Mouse (Mus musculus) intestine, embryonic 15.5 days (tissue): ENCODE data around the gene Zbtb1. TPM values are rescaled to one million over a fixed set of nuclear protein-coding genes. Genes with fewer than 3 reads are reported as not detected.

Experiments
- ATAC-seq: fragments of 200-750 bp; cut with Nextera tagmentation; 2 replicates; pipeline ENCODE4 v1.8.0; 2017; ENCODE audit warnings: moderate TSS enrichment, moderate library complexity
- H3K27ac ChIP-seq: fragments of 300-500 bp; sonication (generic); 2 replicates; pipeline ENCODE4 v1.5.1; 2015; ENCODE audit warnings: mild to moderate bottlenecking, inconsistent platforms
- H3K27me3 ChIP-seq: fragments of 300-500 bp; sonication (generic); replicated peaks from 2 replicates; pipeline ENCODE4 v1.6.1; 2015; ENCODE audit warnings: inconsistent platforms
- H3K36me3 ChIP-seq: fragments of 300-500 bp; sonication (generic); 2 replicates; pipeline ENCODE4 v1.6.1; 2015; ENCODE audit warnings: inconsistent platforms
- H3K4me1 ChIP-seq: fragments of 300-500 bp; sonication (generic); replicated peaks from 2 replicates; pipeline ENCODE4 v1.6.1; 2015; ENCODE audit warnings: inconsistent platforms
- H3K4me2 ChIP-seq: fragments of 300-500 bp; sonication (generic); replicated peaks from 2 replicates; pipeline ENCODE4 v1.6.1; 2015; ENCODE audit warnings: mild to moderate bottlenecking, inconsistent platforms
- H3K4me3 ChIP-seq: fragments of 300-500 bp; sonication (generic); replicated peaks from 2 replicates; pipeline ENCODE4 v1.5.1; 2015; ENCODE audit warnings: inconsistent platforms
- H3K9ac ChIP-seq: fragments of 300-500 bp; sonication (generic); 2 replicates; pipeline ENCODE4 v1.6.1; 2015; ENCODE audit warnings: inconsistent platforms
- H3K9me3 ChIP-seq: fragments of 300-500 bp; sonication (generic); 2 replicates; pipeline ENCODE4 v1.6.1; 2016; ENCODE audit warnings: inconsistent platforms
- WGBS: fragments of 180-500 bp; shearing (Covaris S2); methylation state at CpG from one replicate; pipeline ENCODE4 v1.1.7; 2015; 5-methylcytosine and 5-hydroxymethylcytosine counted together
- polyA plus RNA-seq: library from polyadenylated mRNA; unstranded; fragments of >200 nt; fragmentation: Nextera tagmentation; extraction: Ambion mirVana; gene quantifications from 2 replicates; pipeline ENCODE4 v1.2.1, GENCODE M21; 2015

Zbtb1 gene
- polyA plus RNA-seq = 6.7 and 7.6 TPM in 2 replicates

DNA sequence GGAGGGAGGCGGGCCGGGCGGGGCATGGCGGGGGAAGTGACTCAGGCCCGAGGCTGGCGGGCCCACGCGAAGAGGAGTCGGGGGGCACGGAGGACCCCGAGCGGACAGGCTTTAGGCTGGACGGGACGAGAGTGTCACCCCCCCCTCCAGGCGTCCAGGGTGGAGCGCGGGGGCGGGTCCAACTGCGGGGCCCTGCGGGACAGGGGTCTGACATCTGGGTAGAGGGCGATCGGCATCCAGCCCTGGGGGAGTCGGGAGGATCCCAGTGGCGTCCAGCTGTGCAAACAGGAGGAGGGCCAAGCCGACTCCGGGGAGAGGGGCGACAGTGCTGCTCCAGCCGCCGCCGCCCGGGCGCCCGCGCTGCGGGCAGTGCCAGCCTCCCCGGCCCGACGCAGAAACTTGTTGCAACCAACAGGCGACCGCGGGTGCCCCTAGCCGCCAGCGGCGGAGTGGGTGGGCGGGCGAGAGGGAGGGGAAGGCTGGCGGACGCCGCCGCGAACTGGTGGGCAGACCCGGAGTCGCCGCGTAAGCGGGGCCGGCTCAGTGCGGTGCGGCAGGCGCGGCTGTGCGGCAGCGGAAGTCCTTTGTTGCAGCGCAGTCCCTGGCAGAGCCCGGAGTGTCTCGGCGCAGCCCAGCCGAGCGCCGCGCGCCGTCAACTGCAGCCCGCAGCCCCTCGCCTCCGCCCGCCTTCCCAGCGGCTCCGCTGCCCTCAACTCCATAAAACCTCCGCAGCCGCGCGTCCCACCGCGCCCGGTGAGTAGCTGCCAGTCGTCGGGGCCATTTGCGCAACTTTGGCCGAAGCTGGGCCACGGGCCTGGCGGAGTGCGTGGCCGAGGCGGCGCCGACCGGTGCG is at the start of gene Zbtb1:
TSS of gene Zbtb1 (plus strand) at position 289 of the 853 bp plus-strand sequence.
- peak within 1 kb of the TSS; percentile 97 for H3K9ac ChIP-seq
- peaks cover 28% of the 10 kb centered on the region for H3K4me1 ChIP-seq
- H3K4me2 ChIP-seq = peak within 1 kb of the TSS; percentile 88
- H3K4me3 ChIP-seq = peak within 1 kb of the TSS; percentile 87
- no peaks in the 10 kb centered on the region for H3K9me3 ChIP-seq
- peak; percentile 63 for ATAC-seq
- H3K27ac ChIP-seq = peak within 1 kb of the TSS; percentile 100
- H3K27me3 ChIP-seq = no peaks in the 10 kb centered on the region
- WGBS = under 1% methylated on average over 91 of the region's 99 CpGs
- no peaks in the 10 kb centered on the region for H3K36me3 ChIP-seq

DNA sequence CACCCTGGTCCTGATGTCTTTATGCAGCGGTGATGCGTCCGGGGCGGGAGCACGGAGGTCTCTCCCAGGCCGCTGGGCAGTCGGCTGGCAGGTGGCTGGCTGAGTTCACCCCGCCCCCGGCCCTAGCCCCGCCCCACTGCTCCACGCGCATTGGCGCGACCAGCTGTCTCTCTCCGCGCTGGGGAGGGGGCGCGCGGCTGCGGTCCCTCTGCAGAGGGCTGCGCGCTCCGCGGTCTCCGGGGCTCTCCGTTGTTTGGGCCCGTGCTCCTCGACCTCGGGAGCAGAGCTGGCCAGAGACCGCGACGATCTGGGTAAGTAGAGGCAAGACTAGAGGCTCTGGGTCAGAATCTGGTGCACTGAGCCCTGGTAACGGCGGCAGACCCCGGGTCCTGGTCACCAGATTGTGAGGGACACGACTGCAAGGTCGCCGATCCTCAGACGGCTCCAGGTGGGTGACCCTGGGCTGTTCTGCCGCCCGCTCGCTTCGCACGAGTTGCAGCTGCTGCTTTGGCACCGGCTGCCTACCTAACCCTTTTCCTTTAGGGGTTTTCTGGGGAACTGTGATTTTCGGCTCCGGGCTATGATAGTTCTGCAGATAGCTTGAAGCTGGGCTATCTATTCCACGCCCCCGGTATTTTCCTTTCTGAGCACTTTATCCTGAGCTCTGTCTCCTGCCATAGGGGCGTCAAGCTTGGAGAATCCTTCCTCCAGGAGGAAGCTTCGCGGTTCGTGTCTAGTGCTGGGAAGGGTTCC is 45.2 kb upstream of the Zbtb1 start, which contains the start of gene Akap5:
TSS of gene Akap5 (plus strand) at position 213 of the 753 bp plus-strand sequence.
- Histone ChIP-seq H3K9me3 (no peaks in the 10 kb centered on the region), H3K9ac (peak within 1 kb of the TSS; percentile 56), H3K4me3 (peak within 1 kb of the TSS; percentile 59), H3K27me3 (no peaks in the 10 kb centered on the region), H3K4me1 (0 out of 2 replicates have a peak, but pooled peaks cover 3% of the 10 kb centered on the region), H3K27ac (no peak within 1 kb of the TSS), H3K36me3 (0 out of 2 replicates have a peak, but pooled peaks cover 4% of the 10 kb centered on the region), H3K4me2 (peak within 1 kb of the TSS; percentile 98)
- under 1% methylated on average over 53 of the region's 53 CpGs for WGBS
- peak; percentile 96 for ATAC-seq

DNA sequence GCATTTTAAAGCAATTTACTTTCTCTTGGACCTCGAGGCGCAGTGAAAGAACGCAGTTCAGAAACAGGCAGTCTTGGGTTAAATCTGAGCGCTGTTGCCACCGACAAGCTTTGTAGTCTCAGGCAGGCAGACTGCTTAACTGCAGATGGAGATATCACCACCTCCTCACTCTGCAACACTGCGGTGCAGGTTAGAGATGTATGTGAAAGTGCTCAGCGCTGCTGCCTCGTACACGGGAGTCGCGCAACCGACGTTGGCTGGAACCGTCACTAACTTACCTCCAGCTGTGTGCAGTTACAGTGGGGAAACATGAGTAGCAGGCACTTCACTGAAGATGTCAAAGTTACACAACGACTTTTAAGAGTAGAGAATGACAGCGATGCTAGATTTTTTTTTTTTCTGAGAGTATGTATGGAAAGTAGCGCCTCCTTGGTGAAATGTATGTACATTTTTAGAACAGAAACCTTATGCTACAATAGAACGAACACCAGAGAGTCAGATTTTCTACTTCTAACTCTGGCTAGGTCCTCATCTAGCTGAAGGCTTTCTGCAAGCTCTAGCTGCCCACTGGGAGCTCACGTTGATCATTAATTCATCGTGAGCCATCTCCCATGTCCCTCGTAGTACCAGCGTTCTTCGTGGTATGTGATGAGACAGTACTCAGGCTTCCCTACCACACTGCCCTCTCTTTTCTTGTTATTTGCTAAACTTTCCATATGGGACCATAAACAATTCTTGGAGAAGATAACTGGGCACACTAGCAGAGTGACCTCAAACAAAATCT is 43.4 kb upstream of the Zbtb1 start:
- 0 out of 2 replicates have a peak, but pooled peaks cover 3% of the 10 kb centered on the region for H3K4me1 ChIP-seq
- 90% methylated on average over 23 of the region's 23 CpGs for WGBS
- H3K9me3 ChIP-seq = no peaks in the 10 kb centered on the region
- no peak overlapping the region for H3K27ac ChIP-seq
- H3K36me3 ChIP-seq = no peaks in the 10 kb centered on the region
- H3K27me3 ChIP-seq = no peaks in the 10 kb centered on the region
- H3K4me2 ChIP-seq = no peak overlapping the region
- H3K4me3 ChIP-seq = no peak overlapping the region
- ATAC-seq = no peak
- no peak overlapping the region for H3K9ac ChIP-seq

DNA sequence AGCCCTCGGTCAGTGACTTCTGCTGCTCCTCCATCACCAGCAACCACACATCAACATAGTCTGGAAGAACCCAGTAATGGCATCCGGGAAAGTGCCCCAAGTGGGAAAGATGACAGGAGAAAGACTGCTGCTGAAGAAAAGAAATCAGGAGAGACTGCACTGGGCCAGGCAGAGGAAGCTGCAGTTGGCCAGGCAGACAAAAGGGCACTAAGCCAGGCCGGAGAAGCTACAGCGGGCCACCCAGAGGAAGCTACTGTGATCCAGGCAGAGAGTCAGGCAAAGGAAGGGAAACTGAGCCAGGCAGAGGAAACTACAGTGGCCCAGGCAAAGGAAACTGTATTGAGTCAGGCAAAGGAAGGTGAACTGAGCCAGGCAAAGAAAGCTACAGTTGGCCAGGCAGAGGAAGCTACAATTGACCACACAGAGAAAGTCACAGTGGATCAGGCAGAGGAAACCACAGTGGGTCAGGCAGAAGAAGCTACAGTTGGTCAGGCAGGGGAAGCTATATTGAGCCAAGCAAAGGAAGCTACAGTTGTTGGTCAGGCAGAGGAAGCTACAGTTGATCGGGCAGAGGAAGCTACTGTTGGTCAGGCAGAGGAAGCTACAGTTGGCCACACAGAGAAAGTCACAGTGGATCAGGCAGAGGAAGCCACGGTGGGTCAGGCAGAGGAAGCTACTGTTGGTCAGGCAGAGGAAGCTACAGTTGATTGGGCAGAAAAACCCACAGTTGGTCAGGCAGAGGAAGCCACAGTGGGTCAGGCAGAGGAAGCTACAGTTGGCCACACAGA is 41.3 kb upstream of the Zbtb1 start:
- Histone ChIP-seq H3K27me3 (no peaks in the 10 kb centered on the region), H3K9me3 (no peaks in the 10 kb centered on the region), H3K9ac (no peak overlapping the region), H3K36me3 (no peaks in the 10 kb centered on the region), H3K27ac (no peak overlapping the region), H3K4me2 (no peak overlapping the region), H3K4me1 (0 out of 2 replicates have a peak, but pooled peaks cover 3% of the 10 kb centered on the region), H3K4me3 (no peak overlapping the region)
- no peak for ATAC-seq
- WGBS = 85% methylated on average over 6 of the region's 6 CpGs

DNA sequence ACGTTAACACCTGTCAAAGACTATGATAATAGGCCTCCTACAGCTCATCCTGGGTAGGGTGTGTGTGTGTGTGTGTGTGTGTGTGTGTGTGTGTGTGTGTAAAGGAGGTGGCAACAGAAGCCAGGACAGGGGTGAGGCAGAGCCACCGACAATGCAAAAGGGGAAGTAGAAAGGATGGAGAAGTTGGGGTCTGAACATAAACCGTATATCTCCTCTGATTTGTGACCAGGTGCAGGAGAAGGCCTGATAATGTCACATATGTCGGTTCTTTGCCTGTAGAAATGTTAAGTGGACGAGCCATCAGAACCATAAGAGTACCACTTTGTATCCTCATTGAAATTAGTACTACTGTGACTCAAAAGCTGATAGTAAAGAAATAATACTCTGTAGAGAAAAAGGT is 36.4 kb upstream of the Zbtb1 start:
- no peaks in the 10 kb centered on the region for H3K27me3 ChIP-seq
- H3K27ac ChIP-seq = no peak overlapping the region
- H3K4me1 ChIP-seq = no peaks in the 10 kb centered on the region
- H3K9me3 ChIP-seq = no peaks in the 10 kb centered on the region
- H3K36me3 ChIP-seq = no peaks in the 10 kb centered on the region
- no peak overlapping the region for H3K9ac ChIP-seq
- no peak overlapping the region for H3K4me2 ChIP-seq
- no peak overlapping the region for H3K4me3 ChIP-seq
- 93% methylated on average over 5 of the region's 5 CpGs for WGBS
- ATAC-seq = no peak

DNA sequence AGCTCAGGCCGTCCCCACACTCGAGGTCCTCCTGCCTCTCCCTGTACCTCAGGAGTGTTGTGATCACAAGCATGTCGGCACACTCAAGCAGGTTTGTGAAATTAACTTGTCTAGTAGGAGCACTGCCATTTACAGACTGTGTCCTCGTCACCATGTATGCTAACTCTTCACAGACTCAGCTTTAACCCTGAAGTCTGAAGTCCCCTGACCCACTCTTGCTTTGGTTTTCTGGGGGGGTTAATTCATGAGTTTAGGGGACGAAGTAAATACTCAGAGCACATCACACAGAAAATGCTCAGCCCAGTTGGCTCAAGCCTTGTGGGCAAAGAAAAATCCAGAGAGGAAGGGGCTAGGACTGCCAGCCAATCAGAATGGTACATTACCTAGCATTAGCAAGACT is 34.4 kb upstream of the Zbtb1 start:
- no peak overlapping the region for H3K4me3 ChIP-seq
- ATAC-seq = no peak
- no peaks in the 10 kb centered on the region for H3K27me3 ChIP-seq
- no peaks in the 10 kb centered on the region for H3K9me3 ChIP-seq
- H3K27ac ChIP-seq = no peak overlapping the region
- no peaks in the 10 kb centered on the region for H3K4me1 ChIP-seq
- H3K36me3 ChIP-seq = no peaks in the 10 kb centered on the region
- 82% methylated on average over 5 of the region's 5 CpGs for WGBS
- no peak overlapping the region for H3K4me2 ChIP-seq
- H3K9ac ChIP-seq = no peak overlapping the region

DNA sequence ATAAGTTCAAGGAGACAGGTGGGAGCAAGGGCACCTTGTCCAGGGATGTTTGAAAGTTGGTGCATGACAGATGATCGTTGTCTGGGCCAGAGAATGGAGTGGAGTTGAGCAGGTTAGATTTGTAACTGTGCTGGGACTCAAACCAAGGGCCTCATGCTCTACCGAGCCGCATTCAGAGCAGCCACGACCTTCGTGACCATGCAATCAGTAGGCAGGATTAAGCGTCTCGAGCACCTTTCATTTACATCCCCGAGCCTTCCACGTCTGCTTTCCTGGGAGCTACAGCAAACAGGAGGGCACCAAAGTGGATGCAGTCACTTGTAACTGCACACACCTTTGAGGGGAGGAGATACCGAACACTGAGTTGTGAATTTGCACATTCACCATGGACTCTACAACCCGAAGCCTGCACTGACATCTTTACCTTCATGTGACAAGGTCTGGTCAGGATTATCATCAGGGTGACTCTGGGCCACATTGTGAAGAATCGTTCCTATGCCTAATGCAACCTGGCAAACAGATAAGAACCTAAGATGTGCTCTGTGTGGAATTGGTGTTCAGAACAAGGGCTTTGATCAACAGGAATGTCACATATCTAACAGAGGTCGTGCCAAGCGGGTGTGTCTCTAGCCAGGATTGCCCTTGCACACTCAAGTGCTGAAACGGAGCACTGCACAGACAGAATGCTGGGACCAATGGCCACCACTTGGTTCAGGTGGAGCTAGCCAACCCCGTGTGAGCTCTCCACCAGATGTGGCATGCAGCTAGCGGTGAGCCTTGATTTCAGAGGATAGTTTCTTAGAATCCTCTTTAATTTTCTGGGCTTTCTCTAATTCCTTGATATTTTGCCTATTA is 33.7 kb upstream of the Zbtb1 start:
- H3K27ac ChIP-seq = no peak overlapping the region

DNA sequence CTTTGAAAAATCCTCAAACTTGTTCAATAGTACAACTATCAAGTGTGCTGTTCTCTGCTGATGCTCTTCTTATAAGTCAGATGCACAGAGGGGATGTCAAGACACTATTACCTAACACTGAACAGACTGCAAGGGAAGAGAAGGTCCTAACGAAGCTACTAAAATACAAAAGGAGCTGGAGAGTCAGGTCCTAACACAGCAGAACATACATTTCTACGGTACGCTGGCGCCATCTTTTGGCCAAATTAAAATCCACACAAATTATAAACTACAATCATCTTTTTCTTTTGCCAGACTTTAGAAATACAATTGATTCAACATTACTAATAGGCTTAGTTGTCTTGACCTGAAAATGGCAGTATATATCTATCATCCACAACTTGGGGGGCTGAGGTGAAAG is 29.0 kb upstream of the Zbtb1 start:
- H3K27ac ChIP-seq = no peak overlapping the region
- no peak overlapping the region for H3K9ac ChIP-seq
- 3% methylated on average over 4 of the region's 4 CpGs for WGBS
- no peaks in the 10 kb centered on the region for H3K4me1 ChIP-seq
- H3K4me2 ChIP-seq = no peak overlapping the region
- H3K36me3 ChIP-seq = no peaks in the 10 kb centered on the region
- no peak overlapping the region for H3K4me3 ChIP-seq
- no peak for ATAC-seq
- H3K9me3 ChIP-seq = no peaks in the 10 kb centered on the region
- H3K27me3 ChIP-seq = no peaks in the 10 kb centered on the region

More for the DNA sequence above, 33.7 kb upstream of the Zbtb1 start:
- Histone ChIP-seq H3K9ac (no peak overlapping the region), H3K9me3 (no peaks in the 10 kb centered on the region), H3K27me3 (no peaks in the 10 kb centered on the region), H3K4me1 (no peaks in the 10 kb centered on the region), H3K4me2 (no peak overlapping the region), H3K36me3 (no peaks in the 10 kb centered on the region), H3K4me3 (no peak overlapping the region)
- 72% methylated on average over 17 of the region's 17 CpGs for WGBS
- no peak for ATAC-seq

DNA sequence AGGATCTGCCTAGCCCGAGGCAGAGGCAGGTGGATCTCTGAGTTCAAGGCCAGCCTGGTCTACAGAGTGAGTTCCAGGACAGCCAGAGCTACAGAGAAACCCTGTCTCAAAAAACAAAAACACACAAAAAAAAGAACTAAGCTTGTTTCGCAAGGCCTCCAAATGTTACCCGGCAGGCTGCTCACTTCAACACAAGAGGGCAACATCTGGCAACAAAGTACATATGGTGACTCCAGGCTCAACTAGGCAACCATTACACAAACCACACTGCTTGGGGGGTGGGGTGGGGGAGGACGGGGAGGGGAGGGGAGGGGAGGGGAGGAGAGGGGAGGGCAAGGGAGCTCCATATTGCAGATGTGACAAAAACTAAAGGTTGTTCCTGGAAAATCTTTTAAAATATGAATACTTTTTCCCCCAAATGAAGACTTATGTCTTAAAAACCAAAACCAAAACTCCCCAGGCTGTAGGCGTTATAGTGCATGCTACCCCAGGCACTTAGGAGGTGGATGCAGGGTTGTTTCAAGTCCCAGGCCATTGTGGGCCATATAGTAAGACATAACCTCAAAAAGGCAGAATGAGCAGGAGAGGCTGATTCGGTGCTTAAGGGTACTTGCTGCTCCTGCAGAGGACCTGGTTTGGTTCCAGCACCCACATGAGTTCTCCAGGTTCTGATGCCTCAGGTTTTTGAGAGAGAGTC is 24.2 kb upstream of the Zbtb1 start:
- no peaks in the 10 kb centered on the region for H3K9me3 ChIP-seq
- peaks cover 5% of the 10 kb centered on the region; the same call in 1 of the 2 replicates for H3K36me3 ChIP-seq
- no peak overlapping the region for H3K4me3 ChIP-seq
- ATAC-seq = no peak
- 78% methylated on average over 5 of the region's 6 CpGs for WGBS
- H3K4me2 ChIP-seq = no peak overlapping the region
- no peaks in the 10 kb centered on the region for H3K4me1 ChIP-seq
- no peak overlapping the region for H3K27ac ChIP-seq
- no peaks in the 10 kb centered on the region for H3K27me3 ChIP-seq
- no peak overlapping the region for H3K9ac ChIP-seq

DNA sequence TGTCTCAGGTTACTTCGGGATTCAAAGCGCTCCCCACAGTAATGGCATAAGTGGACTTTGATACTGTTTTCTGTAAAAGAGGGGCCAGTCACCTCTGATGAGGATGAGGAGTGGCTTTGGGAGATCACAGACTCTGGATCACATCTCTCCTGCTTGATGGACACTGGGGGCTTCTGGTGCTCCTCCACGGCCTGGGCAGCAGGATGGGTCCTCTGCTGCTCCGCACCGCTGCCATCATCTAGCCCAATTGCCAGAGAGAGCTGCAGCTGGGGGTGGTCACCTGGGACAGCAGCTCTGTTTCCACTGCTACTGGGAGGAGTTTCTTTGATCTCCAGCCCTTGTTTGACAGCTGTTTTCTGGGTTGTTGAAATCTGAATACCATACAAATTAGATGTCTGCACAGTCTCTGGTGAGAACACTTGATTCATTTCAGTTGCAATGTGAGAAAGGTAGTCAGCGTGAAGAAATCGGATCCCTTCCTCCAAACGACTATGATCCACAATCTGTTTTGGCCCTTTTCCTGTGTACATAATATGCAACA is 20.3 kb upstream of the Zbtb1 start:
- ATAC-seq = no peak
- no peak overlapping the region for H3K27ac ChIP-seq
- no peaks in the 10 kb centered on the region for H3K4me1 ChIP-seq
- no peaks in the 10 kb centered on the region for H3K9me3 ChIP-seq
- H3K27me3 ChIP-seq = no peaks in the 10 kb centered on the region
- no peak overlapping the region for H3K4me3 ChIP-seq
- 79% methylated on average over 8 of the region's 8 CpGs for WGBS
- peaks cover 5% of the 10 kb centered on the region; the same call in 1 of the 2 replicates for H3K36me3 ChIP-seq
- H3K4me2 ChIP-seq = no peak overlapping the region
- H3K9ac ChIP-seq = no peak overlapping the region
